Comparison of ENCODE assay signal across 9 mouse cellular contexts in the genomic region with DNA sequence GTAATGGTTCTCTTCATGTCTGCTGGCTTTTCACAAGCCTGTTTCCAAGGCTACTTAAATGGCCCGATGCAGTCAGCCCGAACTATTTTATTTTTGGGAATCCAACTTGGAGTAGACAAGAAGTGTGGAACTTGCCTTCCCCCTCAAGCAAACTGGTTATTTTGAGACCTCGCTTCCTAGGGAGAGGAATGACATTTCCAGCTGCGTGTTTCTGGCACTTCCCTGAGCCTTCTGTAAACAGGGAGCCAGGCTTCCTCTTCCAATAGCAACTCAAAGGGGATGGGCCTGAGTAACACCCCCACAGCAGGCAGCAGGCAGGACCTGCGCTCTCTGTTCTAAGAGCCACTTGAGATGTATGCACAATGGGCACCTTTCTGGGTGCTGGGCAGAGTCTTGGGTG. TPM values are rescaled to one million over a fixed set of nuclear protein-coding genes. Genes with fewer than 3 reads are reported as not detected.
DNase-seq lines count a peak whose midpoint lies in the region; ATAC-seq and TF ChIP-seq lines count a peak whose summit lies in the region.
"Had no signal": no experiment of that assay in that cellular context is flagged by ENCODE, and none has a peak within 500 bp of the region (broad histone marks: within the 10 kb centered on the region; RNA-seq: fewer than 3 reads in every experiment).

No protein-coding gene starts in this region.

- H3K27me3 ChIP-seq in kidney, postnatal 0 days (ENCODE audit: insufficient read depth, low read length): no peaks in the 10 kb centered on the region
- H3K27me3 ChIP-seq in heart, postnatal 0 days (ENCODE audit: control insufficient read depth, insufficient read depth, low read length): no peaks in the 10 kb centered on the region
- no peaks in the 10 kb centered on the region for H3K27me3 ChIP-seq in limb, embryonic 12.5 days
- H3K27me3 ChIP-seq in stomach, embryonic 15.5 days (replicated peaks): no peaks in the 10 kb centered on the region
- no peaks in the 10 kb centered on the region for H3K27me3 ChIP-seq in midbrain, embryonic 10.5 days (ENCODE audit: low read depth, poor library complexity, severe bottlenecking)
- H3K27me3 ChIP-seq: liver, embryonic 13.5 days had no signal

- H3K36me3 ChIP-seq in kidney, postnatal 0 days (ENCODE audit: insufficient read depth, low read length): no peaks in the 10 kb centered on the region
- peaks cover 12% of the 10 kb centered on the region; the same call in 1 of the 2 replicates for H3K36me3 ChIP-seq in heart, postnatal 0 days (replicated peaks; ENCODE audit: control insufficient read depth, insufficient read depth, low read length)
- H3K36me3 ChIP-seq in limb, embryonic 12.5 days: peaks cover 21% of the 10 kb centered on the region
- H3K36me3 ChIP-seq in stomach, embryonic 15.5 days: 0 out of 2 replicates have a peak, but pooled peaks cover 4% of the 10 kb centered on the region
- H3K36me3 ChIP-seq in midbrain, embryonic 10.5 days: peaks cover 14% of the 10 kb centered on the region

- H3K9ac ChIP-seq in kidney, postnatal 0 days (ENCODE audit: low read depth, low read length): no peak overlapping the region
- H3K9ac ChIP-seq in heart, postnatal 0 days (replicated peaks; ENCODE audit: low read depth, low read length): no peak overlapping the region
- H3K9ac ChIP-seq in limb, embryonic 12.5 days (replicated peaks): no peak overlapping the region
- no peak overlapping the region for H3K9ac ChIP-seq in stomach, embryonic 15.5 days
- H3K9ac ChIP-seq: liver, embryonic 13.5 days had no signal

- 30% methylated on average over 5 of the region's 5 CpGs for WGBS in kidney, postnatal 0 days
- 8% methylated on average over 5 of the region's 5 CpGs for WGBS in heart, postnatal 0 days
- 28% methylated on average over 5 of the region's 5 CpGs for WGBS in limb, embryonic 12.5 days
- 25% methylated on average over 5 of the region's 5 CpGs for WGBS in stomach, embryonic 15.5 days
- WGBS in midbrain, embryonic 10.5 days: 45% methylated on average over 5 of the region's 5 CpGs

- DNase-seq in kidney, postnatal 0 days (ENCODE audit: low spot score): peak; percentile 79
- no peak for DNase-seq in kidney, adult 11 months
- DNase-seq in heart, postnatal 0 days (ENCODE audit: low spot score): peak; percentile 60
- DNase-seq in midbrain, embryonic 10.5 days (ENCODE audit: low spot score): no peak
- no peak for DNase-seq in adrenal gland, adult 8-10 months
- DNase-seq in spleen, postnatal 10 days (ENCODE audit: low spot score in 2 of 2): no peak
- DNase-seq: liver, embryonic 13.5 days had no signal

- ATAC-seq in kidney, postnatal 0 days (replicated peaks; ENCODE audit: low FRiP score, low read depth): no peak
- ATAC-seq in heart, postnatal 0 days (ENCODE audit: insufficient read depth, low read depth): peak; percentile 59
- ATAC-seq in limb, embryonic 12.5 days (ENCODE audit: insufficient number of reproducible peaks, insufficient read depth, low FRiP score, low TSS enrichment, low read depth): no peak
- 0 out of 2 replicates have a peak, but pooled peaks have one; percentile 27 for ATAC-seq in stomach, embryonic 15.5 days (ENCODE audit: insufficient read depth, low FRiP score, low read depth)

- no peak overlapping the region for H3K4me2 ChIP-seq in kidney, postnatal 0 days (ENCODE audit: low read length)
- no peak overlapping the region for H3K4me2 ChIP-seq in heart, postnatal 0 days (ENCODE audit: low read depth, low read length)
- no peak overlapping the region for H3K4me2 ChIP-seq in limb, embryonic 12.5 days
- no peak overlapping the region for H3K4me2 ChIP-seq in stomach, embryonic 15.5 days
- H3K4me2 ChIP-seq: liver, embryonic 13.5 days had no signal

- no peak overlapping the region for H3K27ac ChIP-seq in kidney, postnatal 0 days
- H3K27ac ChIP-seq in heart, postnatal 0 days (ENCODE audit: low read depth): peak overlapping the region; percentile 75
- H3K27ac ChIP-seq in limb, embryonic 12.5 days: peak overlapping the region; percentile 59; the same call in 1 of the 2 replicates
- H3K27ac ChIP-seq in stomach, embryonic 15.5 days: 0 out of 2 replicates have a peak overlapping the region, but pooled peaks have one; percentile 28
- H3K27ac ChIP-seq in midbrain, embryonic 10.5 days (replicated peaks): no peak overlapping the region
- H3K27ac ChIP-seq: liver, embryonic 13.5 days had no signal

- no peak for TF ChIP-seq CTCF in kidney, postnatal 0 days (IDR thresholded peaks at IDR 0.05; ENCODE audit: low read depth)
- no peak for TF ChIP-seq CTCF in heart, postnatal 0 days (IDR thresholded peaks at IDR 0.05; ENCODE audit: low read depth)

- 0 out of 2 replicates have a peak, but pooled peaks cover 2% of the 10 kb centered on the region for H3K4me1 ChIP-seq in kidney, postnatal 0 days (replicated peaks; ENCODE audit: insufficient read depth, low read length)
- peaks cover 18% of the 10 kb centered on the region for H3K4me1 ChIP-seq in heart, postnatal 0 days (ENCODE audit: control insufficient read depth, insufficient read depth)
- peaks cover 14% of the 10 kb centered on the region; the same call in 1 of the 2 replicates for H3K4me1 ChIP-seq in limb, embryonic 12.5 days (replicated peaks)
- H3K4me1 ChIP-seq in stomach, embryonic 15.5 days: no peaks in the 10 kb centered on the region
- H3K4me1 ChIP-seq in midbrain, embryonic 10.5 days: peaks cover 21% of the 10 kb centered on the region
- H3K4me1 ChIP-seq: liver, embryonic 13.5 days had no signal

- TF ChIP-seq EP300 in heart, postnatal 0 days (IDR thresholded peaks at IDR 0.05; ENCODE audit: low read depth): no peak

- no peaks in the 10 kb centered on the region for H3K9me3 ChIP-seq in kidney, postnatal 0 days (replicated peaks; ENCODE audit: low read length)
- H3K9me3 ChIP-seq in heart, postnatal 0 days (replicated peaks; ENCODE audit: control insufficient read depth, low read length): no peaks in the 10 kb centered on the region
- no peaks in the 10 kb centered on the region for H3K9me3 ChIP-seq in limb, embryonic 12.5 days
- H3K9me3 ChIP-seq in stomach, embryonic 15.5 days: no peaks in the 10 kb centered on the region
- no peaks in the 10 kb centered on the region for H3K9me3 ChIP-seq in midbrain, embryonic 10.5 days (replicated peaks)
- H3K9me3 ChIP-seq: liver, embryonic 13.5 days had no signal

- no peak overlapping the region for H3K4me3 ChIP-seq in kidney, postnatal 0 days (replicated peaks; ENCODE audit: low read depth, low read length)
- no peak overlapping the region for H3K4me3 ChIP-seq in heart, postnatal 0 days (ENCODE audit: low read depth, low read length)
- H3K4me3 ChIP-seq in limb, embryonic 12.5 days (replicated peaks): no peak overlapping the region
- H3K4me3 ChIP-seq in stomach, embryonic 15.5 days (replicated peaks): no peak overlapping the region
- no peak overlapping the region for H3K4me3 ChIP-seq in midbrain, embryonic 10.5 days
- H3K4me3 ChIP-seq: liver, embryonic 13.5 days had no signal

RNA-seq across cellular contexts. Expression of a gene that starts 15.3 kb away (rescaled TPM):
- polyA plus RNA-seq in kidney, postnatal 0 days (2015; fragmentation: Nextera tagmentation; extraction: Ambion mirVana): 39.3 and 43.1 TPM in 2 replicates
- total RNA-seq in heart, postnatal 0 days (2014; rRNA removed; ENCODE audit: low replicate concordance): 15.6 and 16.4 TPM in 2 replicates
- polyA plus RNA-seq in heart, postnatal 0 days (2015; fragmentation: Nextera tagmentation; extraction: Ambion mirVana): 22.9 and 24.1 TPM in 2 replicates
- 50.9 and 54.0 TPM in 2 replicates for polyA plus RNA-seq in limb, embryonic 12.5 days (2016; fragmentation: Nextera tagmentation; extraction: Ambion mirVana)
- polyA plus RNA-seq in stomach, embryonic 15.5 days (2015; fragmentation: Nextera tagmentation; extraction: Ambion mirVana): 53.8 and 54.0 TPM in 2 replicates
- 14.9 and 16.5 TPM in 2 replicates for polyA plus RNA-seq in midbrain, embryonic 10.5 days (2016; fragmentation: Nextera tagmentation; extraction: Ambion mirVana)
- 10 to 100 TPM; 11.0 to 28.9 (median 16.0) TPM for total RNA-seq in adrenal gland, adult 8-10 months (2022)

RNA-seq across cellular contexts. Expression of a gene that starts 43.2 kb away (rescaled TPM):
- polyA plus RNA-seq in kidney, postnatal 0 days (2015; fragmentation: Nextera tagmentation; extraction: Ambion mirVana): 0.38 and 0.50 TPM in 2 replicates
- not detected in 2 replicates for total RNA-seq in heart, postnatal 0 days (2014; rRNA removed; ENCODE audit: low replicate concordance)
- polyA plus RNA-seq in heart, postnatal 0 days (2015; fragmentation: Nextera tagmentation; extraction: Ambion mirVana): 0.47 TPM in 1 of 2 replicates, not detected in the other
- polyA plus RNA-seq in limb, embryonic 12.5 days (2016; fragmentation: Nextera tagmentation; extraction: Ambion mirVana): 0.23 and 0.70 TPM in 2 replicates
- polyA plus RNA-seq in stomach, embryonic 15.5 days (2015; fragmentation: Nextera tagmentation; extraction: Ambion mirVana): 3.0 and 3.7 TPM in 2 replicates
- 0.12 TPM in 1 of 2 replicates, not detected in the other for polyA plus RNA-seq in midbrain, embryonic 10.5 days (2016; fragmentation: Nextera tagmentation; extraction: Ambion mirVana)
- total RNA-seq in adrenal gland, adult 8-10 months (2022): not detected
- polyA plus RNA-seq: liver, embryonic 13.5 days had no signal

Comparison
In these comparisons a context has a peak if more than half of its experiments do, and no peak if none do; other contexts are left out.
1. DNase-seq: peak in kidney, postnatal 0 days (single experiment) and heart, postnatal 0 days (single experiment); none in kidney, adult 11 months (single experiment), midbrain, embryonic 10.5 days (single experiment), adrenal gland, adult 8-10 months (single experiment) and spleen, postnatal 10 days (0 of 2).
2. ATAC-seq: peak in heart, postnatal 0 days (single experiment) and stomach, embryonic 15.5 days (single experiment); none in kidney, postnatal 0 days (single experiment) and limb, embryonic 12.5 days (single experiment).
3. H3K27ac ChIP-seq: peak in heart, postnatal 0 days (single experiment), limb, embryonic 12.5 days (single experiment) and stomach, embryonic 15.5 days (single experiment); none in kidney, postnatal 0 days (single experiment) and midbrain, embryonic 10.5 days (single experiment).